Mouse (Mus musculus) forelimb bud, embryonic 11.5 days (tissue): ENCODE results near the gene Fubp3.
"Not testable (repeated sequence)": the region's sequence is repeated elsewhere in the genome, so short reads cannot be mapped to it uniquely, and the experiment has no call there.

ENCODE experiments used
- DNase-seq: peaks from one replicate; pipeline ENCODE4 v3.0.0-alpha.2; 2012; ENCODE audit warnings: low read depth, low spot score

Gene Fubp3

DNA sequence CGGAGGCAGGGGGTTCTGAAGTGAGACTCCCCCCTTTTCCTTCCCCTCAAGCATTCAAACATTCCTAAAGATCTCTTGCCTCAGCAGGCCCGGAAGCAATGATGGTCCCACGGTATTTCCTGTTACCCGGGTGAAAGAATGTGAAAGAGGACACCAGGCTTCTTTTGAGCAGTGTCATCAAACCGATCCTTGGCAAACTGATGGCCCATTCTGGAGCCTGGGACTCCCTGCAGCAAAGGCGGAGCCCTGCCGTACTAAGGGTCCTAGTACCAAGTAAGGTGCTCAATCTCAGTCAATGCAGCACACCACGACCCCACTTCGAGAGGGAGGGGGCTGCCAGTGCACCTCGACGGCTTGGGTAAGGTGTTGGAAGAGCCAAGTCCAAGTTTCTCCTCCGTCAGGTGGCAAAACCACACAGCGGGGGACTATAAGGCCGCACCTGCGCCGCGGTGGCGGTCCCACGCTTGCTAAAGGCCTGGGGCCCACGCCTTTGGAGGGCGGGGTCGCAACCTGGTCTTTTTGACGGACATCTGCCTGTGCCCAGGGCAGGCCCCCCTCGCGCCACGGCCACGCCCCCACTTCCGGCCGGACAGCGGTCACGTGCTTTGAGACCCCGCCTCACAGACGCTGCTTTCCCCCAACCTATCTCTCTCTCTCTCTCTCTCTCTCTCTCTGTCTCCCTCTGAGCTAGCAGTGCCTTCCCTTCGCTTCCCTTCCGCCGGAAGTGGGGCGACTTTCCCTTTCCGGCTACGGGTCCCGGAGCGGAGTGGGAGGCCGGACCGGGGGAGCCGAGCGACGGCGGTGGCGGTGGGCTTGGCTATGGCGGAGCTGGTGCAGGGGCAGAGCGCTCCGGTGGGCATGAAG is at the start of gene Fubp3:
Gene Fubp3, plus strand, starts transcription at position 601 of the 864 bp plus-strand sequence.
- peak; percentile 90 for DNase-seq

DNA sequence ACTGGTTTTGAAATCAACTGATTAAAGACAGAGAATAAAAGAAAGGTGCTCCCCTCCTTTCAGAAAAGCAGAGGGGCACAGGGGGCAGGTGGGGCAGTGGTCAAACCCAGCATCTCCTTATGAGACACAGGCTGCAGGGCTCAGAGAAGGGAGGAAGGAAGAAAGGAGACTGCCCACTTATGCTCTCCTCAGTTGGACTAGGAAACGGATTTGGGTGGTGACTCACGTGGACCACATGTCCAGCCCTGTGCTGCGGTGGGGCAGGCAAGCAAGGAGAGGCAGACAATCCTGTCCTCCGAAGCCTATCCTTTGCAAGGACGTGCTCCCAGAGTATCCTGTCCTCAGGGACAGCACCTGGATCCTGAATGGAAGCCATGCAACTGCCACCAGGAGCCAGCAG is 47.8 kb upstream of the Fubp3 start:
- no peak for DNase-seq

DNA sequence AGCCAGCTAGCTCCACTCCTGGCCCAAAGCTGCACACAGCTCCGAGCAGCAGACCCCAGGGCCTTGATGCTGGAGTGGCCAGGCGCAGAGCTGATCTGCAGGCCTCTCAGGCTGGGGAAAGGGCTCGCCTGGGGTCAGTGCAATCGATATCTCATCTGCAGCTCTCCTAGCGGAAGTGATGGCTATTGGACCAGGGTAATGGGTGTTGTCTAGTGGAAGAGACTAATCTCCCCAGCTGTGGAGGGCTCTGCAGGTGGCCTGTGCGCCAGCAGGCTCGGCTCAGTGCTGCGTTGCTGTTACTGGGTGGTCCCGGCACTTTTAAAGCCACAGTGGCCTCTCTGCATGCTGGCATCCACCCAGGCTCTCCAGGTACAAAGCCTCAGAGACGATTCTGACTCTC is 46.7 kb upstream of the Fubp3 start:
- no peak for DNase-seq

DNA sequence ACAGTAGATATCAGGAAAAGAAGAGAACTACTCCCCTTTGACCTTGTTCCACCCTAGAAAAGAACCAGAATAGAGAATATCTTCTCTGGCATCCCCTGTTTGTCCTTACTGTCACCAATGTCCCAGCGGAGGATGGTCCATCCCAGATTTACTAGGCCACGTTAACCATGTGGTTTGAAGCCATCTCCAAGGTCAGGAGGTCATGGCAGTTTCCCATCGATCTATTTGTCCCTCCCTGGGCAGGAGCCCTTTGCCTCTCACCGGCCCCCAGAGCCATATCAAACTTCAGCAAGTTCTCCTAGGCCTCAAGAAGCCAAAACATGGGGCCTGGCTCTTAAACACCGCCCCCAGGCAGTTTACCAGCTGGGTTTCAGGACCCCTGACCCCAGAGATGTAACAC is 42.2 kb upstream of the Fubp3 start:
- DNase-seq, result no peak

DNA sequence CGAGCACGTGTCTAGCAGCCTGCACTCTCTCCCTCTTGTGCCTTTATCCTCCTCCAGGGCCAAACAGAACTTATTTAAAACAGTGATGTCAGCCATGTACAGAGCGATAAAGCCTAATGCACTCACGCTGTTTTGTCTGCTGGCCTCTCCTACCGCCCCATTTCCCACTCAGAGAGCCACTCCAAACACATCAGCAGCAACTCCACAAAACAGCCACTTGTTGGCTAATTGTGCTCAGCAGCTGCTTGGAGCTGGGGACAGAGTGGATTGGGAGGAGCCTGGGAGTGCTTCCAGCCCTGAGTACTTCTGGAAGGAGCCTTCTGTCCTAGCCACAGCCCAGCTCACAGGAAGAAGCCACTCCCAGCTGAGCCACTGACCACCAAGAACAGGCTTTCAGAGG is 35.4 kb upstream of the Fubp3 start:
- DNase-seq, result no peak

DNA sequence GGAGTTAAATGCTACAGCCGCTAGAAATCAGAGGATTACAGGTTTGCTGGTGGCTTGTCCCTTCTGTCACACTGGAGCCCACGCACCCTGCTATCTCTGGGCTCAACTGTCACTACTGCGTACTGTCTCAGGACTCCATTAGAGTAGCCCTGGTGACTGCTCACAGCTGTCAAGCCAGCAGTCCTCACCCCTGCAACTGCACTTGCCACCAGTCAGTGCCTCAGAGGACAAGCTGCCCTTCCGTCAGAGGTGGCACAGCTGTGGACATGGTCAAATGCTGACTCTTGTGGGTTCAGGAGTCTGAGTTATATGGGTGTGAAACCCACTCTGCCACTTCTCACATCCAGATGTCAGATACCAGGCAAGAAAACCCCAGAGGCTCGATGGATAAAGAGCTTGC is 33.7 kb upstream of the Fubp3 start:
- DNase-seq, result no peak

DNA sequence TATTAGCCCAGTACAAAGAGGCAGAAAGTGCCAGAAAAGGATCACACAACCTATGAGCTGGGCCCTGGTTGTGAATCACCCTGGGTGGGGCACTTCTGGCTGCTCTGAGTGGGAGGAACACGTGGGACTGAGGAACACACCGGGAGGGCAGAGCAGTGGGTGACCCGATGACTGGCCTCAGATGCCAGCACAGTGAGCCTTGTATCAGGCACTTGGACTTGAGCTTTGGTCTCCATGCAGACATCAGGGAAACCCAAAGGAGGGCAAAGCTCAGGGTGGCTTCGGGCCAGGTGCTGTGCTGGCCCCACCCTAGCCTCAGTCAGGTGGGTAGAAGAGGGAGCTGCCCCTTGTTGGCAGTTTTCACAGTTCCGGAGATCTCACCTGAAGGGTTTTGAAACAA is 30.9 kb upstream of the Fubp3 start:
- DNase-seq, result no peak

DNA sequence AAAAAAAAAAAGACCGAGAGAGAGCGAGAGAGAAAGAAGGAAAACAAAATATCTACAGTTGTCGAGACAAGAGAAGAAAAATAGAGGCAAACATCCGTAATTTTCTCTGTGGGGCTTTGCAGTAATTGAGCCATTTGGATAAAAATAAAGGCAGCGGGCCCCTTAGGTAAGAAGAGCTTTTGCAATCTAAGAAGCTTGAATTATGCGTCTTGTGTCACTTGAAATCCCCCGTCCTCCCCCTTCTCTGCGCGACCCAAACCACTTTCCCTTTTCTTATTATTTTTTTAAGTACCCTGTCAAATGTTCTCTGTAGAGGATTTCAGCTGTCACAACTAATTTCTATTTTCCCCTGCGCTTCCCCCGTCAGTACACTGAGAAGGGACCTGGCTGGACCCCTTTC is 24.7 kb upstream of the Fubp3 start:
- no peak for DNase-seq

DNA sequence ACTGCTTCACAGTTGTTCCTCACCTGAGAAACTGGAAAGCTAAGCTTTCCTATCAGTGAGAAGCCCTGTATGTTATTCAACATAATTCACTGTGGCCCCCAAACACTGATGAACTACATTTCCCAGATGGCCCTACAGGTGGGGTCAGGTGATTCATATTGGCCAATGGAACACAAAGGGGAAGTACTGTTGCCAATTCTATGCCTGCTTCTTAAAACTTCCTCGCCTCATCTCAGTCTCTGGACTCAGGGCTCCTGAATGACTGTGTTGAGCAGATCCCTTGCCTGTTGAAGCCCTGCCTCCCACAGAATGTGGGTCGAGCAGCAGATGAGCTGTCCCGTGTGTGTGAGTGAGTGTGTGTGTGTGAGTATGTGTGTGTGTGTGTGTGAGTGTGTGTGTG is 21.9 kb upstream of the Fubp3 start:
- peak; percentile 12 for DNase-seq

DNA sequence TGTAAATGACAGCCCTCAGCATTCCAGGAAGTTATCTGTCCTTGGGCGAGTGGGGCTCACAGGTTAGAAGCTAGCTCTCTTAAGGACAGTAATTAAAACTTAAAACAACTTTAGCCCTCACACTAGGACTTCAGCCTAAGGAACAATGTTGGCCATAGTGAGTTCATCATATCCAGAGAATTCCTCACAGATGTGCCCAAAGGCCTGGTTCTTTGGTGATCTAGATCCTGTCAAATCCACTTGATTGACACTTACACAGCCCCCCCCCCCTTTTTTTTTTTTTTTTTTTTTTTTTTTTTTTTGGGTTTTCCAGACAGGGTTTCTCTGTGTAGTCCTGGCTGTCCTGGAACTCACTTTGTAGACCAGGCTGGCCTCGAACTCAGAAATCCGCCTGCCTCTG is 21.1 kb upstream of the Fubp3 start:
- not testable (repeated sequence) for DNase-seq

DNA sequence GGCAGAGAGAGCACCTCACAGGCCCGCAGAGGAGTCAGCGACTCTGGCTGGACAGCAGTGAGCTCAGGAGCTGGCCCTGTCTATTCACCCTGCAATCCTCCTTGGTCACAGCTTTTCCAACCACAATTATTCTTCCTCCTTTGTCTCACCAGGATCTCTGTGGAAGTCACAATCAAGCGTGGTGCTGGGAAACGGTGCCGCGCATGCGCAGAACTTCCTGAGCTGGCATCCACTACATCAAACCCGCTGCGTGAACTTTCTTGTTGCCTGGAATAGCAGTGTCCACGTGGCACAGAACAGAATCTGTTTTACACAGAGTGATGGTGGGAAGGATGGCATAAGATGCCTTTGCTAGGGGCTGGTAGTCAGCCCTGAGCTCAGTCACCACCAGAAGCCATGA is 20.5 kb upstream of the Fubp3 start:
- DNase-seq, result no peak

DNA sequence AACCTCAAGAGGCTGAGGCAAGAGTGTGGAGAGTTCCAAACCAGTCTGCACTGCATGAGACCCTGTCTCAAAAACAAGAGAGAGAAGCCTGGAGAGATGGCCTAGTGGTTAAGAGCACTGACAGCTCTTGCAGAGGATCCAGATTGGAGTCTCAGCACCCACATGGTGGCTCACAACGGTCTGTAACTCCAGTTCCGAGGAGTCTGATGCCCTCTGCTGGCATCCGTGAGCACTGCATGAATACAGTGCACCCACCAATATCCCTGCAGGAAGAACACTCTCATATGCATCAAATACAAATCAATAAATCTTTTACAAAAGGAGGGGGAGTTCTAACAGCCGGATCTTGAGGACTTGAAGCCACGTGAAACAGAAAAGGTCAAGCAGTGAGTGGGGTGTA is 17.8 kb upstream of the Fubp3 start:
- no peak for DNase-seq

DNA sequence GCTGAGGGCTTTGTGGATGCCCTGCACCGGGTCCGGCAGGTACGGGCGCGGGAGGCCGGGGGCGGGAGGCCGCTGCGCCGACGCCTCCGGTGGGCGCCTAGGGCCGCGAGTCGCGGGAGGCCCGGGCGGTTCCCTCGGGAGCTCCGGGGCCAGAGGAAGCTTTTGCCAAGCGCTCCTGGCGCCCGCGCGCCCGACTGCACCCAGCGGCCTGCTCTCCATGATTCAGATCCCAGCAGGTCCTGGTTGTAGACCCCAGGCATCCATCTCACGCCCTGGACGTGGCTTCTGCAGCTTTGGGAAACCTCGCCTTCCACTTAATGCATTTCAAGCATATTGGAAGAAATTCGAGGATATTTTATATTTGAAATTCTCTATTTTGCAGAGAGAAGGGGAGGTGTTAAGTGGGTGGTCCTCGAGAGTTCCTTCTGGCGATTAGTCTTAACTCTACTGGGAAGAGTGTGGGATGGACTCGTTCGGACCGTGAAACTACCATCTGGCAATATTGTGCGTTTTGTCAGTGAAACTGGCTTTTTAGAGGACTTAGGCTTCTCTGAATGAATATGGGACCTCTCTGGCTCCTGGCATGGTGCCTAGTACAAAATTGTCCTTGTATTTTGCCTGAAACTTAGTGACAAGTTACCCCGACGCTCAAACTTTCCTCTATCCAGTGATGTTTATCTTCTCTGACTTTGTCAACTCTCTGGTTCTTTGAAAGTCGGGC is 624 bp downstream of the Fubp3 start:
- peak; percentile 8 for DNase-seq

DNA sequence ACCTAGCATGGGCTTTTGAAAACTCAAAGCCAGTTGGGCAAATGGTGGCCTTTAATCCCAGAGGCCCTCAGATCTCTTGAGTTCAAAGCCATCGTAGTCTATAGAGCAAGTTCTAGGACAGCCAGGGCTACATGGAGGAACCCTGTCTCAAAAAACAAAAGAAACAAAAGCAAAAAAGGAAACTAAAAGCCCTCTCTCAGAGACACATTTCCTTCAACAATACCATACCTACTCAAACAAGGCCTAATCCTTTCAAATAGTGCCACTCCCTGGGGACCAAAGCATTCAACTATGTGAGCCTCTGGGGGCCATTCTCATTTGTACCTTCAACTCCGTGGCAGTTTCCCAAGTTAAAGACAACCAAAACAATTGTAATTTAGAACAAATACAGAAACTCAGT is 9.2 kb downstream of the Fubp3 start:
- DNase-seq, result no peak

DNA sequence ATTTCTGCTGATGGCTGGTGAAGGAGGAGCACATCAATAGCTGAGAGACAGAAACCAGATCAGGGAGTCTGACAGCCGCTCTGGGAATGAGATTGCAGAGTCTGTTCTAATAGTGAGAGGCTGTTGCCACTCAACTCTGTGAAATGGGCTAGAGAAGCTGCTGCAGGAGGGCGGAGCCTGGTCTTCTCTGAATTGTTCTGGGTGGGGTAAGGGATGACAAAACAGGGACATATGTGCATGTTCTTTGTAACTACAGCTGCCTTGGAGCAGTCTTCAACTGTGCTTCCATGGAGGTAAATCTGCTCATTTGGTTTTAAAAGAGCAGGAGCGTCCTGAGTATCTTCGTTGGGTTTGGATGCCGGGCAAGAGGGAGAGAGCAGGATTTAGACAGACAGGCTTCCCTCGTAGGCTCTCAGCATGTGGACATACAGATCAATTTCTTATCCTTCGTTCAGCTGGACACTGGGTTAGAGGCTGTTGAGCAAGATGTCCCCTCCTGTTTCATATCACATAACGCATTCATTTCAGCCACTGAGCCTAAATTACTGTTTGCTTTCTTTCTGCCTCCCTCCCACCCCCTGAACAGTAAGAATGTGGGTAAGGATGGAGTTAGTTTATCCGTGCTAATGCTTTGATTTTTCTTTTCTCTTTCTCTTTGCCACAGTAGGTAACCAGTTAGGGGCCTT is 19.5 kb downstream of the Fubp3 start:
- DNase-seq, result no peak

DNA sequence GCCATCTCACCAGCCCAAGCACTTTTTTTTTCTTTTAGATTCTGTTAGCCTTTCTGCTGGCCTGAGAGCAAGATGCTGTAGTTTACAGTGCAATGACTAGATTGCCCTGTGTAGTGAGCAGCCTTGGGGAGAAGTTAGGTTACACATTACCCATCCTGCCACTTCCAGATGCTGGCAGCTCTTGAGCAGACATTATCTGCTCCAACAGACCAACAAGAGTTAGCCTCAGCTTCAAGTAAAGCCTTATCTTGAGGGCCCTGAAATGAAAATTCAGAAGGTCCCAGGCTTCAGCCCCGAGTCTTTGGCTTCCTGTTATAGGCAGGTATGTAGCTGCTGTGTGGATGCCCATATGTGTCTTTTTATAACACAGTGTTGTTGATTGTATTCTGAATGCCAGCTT is 35.1 kb downstream of the Fubp3 start:
- DNase-seq, result no peak

DNA sequence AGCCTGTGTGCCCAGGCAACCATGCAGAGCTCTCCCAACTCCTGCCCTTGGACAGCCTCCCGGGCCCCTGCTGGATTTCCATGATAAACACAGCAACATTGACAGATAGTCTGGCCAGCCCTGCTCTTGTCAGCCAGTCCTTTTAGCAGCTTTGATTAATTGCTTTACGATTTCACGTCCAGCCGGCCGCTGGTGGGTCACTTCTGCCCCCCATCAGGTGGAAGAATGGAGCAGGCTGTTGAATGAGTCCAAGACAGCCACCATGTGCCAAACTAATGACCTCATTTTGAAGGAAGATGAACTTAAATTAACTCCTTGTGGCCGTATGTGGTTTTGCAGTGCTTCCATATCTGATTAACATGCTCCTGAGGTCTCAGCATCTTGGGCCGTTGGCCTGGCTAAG is 37.4 kb downstream of the Fubp3 start:
- no peak for DNase-seq

DNA sequence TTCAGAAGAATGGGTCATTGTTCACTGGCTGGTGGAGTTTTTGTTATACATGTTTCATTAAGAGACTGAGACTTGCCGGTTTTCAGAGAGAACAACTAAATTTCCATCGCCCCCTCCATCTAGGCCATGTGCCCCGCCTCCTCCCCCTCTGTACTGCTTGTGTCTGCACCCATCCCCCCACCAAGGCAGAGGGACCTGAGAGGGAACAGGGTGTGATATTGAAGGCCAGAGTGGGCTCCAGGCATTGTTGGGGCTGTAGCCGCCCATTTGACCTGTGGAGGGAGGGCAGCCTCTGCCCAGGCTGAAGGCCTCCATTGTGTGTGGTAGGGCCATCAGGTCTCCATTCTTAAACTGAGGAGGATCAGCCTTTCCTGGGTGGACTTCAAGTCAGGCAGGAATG is 38.5 kb downstream of the Fubp3 start:
- DNase-seq, result no peak

DNA sequence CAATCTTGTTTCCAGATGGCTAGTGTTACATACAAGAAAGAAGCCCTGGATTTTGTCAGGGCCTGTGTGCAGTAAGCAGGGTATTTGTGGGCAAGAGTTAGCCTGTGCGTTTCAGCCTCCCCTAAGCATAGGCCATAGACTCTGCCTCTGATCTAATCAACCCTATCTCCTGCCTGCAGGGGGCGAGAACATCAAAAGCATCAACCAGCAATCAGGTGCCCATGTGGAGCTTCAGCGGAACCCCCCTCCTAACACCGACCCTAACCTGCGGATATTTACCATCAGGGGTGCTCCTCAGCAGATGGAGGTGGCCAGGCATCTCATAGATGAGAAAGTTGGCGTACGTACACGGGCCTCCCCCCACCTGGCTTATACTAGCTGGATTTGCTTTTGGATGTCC is 38.9 kb downstream of the Fubp3 start:
- no peak for DNase-seq

DNA sequence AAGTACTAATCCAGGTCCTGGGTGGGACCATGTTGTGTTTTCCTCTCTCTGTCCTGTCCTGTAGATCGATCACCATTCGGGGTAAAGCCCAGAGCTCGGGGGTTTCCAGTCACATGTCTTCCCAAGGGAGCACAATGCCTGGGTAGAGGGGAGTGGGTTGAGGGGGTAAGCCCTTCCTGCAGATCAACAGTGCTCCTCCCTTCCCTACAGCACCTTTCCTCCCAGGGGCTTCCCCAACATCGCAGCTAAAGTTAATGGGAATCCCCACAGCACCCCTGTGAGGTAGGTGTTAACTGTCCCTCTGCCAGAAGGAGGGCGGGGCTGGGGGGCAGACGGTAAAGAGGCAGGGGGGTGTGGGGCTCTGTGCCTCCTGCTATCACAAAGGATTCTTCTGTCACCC is 40.2 kb downstream of the Fubp3 start:
- no peak for DNase-seq

DNA sequence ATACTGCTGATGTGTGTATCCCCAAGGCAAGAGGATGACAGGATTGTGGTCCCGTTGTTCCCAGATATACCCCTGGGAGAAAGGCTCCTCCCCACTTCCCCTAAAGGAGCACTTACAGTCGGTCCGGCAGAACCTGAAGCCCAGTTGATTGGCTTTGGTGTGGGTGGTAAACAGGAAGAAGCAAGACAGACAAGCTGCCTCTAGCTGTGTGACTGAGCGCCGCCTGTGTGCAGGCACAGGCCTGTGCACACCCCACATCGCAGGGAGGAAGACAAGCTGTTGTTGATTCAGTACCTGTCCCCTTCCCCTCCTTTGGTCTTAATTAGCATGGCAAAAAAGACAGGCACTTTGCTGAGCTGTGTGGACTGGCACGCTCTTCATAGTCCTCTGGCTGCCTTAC is 41.3 kb downstream of the Fubp3 start:
- DNase-seq, result no peak

DNA sequence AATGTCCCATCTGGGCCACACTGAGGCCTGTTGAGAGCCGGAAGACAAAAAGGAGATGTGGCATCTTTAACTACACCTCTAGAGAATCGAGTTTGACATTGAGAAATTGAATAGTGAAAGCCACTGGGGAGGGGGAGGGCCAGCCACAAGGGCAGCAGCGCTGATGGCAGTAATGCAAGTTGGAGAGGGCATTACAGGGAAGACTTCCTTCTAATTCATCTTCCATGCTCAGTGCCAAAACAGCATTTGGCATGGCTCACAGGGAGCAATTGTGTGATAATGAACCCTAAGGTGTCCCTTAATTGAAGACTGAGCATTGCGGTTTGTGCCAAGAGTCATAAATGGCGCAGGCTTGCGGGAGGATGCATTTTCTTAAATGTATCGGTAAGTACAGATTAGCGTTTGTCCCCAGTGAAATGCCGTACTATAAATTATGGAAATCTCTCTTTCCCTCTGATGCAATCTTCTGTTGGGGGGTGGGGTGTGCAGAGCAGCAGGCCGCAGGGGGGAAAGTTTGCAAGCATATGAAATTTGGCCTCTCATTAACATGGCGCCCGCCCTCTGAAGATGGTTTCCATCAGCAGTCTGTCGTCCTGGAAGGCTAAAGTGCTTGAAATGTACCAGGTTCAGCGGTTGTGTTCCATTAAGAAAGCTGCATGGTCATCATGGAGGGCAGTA is 46.2 kb downstream of the Fubp3 start:
- DNase-seq, result no peak
